Mouse (Mus musculus): Measurements from ENCODE around the gene Stk38. TPM values are rescaled to one million over a fixed set of nuclear protein-coding genes. Genes with fewer than 3 reads are reported as not detected.

Stk38 gene
- total and polyA plus RNA-seq, 3 experiments, result 29.0 to 56.4 (median 56.0) TPM

- no peak overlapping the region for H3K4me3 ChIP-seq (replicated peaks in 1 of 3; ENCODE audit: low read depth in 2 of 3, low read length in 2 of 3, poor library complexity in 1 of 3)
- no peak overlapping the region for H3K4me2 ChIP-seq (ENCODE audit: insufficient read depth, low read depth, poor library complexity, severe bottlenecking)
- H3K36me3 ChIP-seq (replicated peaks in 1 of 2; ENCODE audit: control insufficient read depth in 1 of 2, insufficient read depth in 1 of 2, low read length in 1 of 2), result peaks cover 50 to 93% of the 10 kb centered on the region in 2 experiments
- no peak overlapping the region for H3K9ac ChIP-seq (ENCODE audit: insufficient read depth, low read depth)
- H3K4me1 ChIP-seq (ENCODE audit: control insufficient read depth in 1 of 2, insufficient read depth in 2 of 2), result peaks cover 0 to 67% of the 10 kb centered on the region in 2 experiments; a peak in 2 of 4 replicates
- H3K79me2 ChIP-seq (replicated peaks; ENCODE audit: control insufficient read depth, extremely low read depth, insufficient read depth, poor library complexity, severe bottlenecking), result peaks cover 41% of the 10 kb centered on the region
- dilution Hi-C loops (cut with MboI; ENCODE audit: extremely low pct_ligation_motif_present, extremely low pct_unique_long_range_greater_than_20kb, low sequenced_read_pairs), result no loop called here
- H3K27ac ChIP-seq (ENCODE audit: insufficient read depth, low read depth), result no peak overlapping the region
- TF ChIP-seq SMC3 (IDR thresholded peaks at IDR 0.05; ENCODE audit: low read depth, low read length) (peak; percentile 3; the same call in 1 of the 2 replicates), MXI1 (IDR thresholded peaks at IDR 0.05; ENCODE audit: low read depth, low read length) (no peak)
- no peaks in the 10 kb centered on the region for H3K27me3 ChIP-seq (replicated peaks)
- no peak for DNase-seq (ENCODE audit: extremely low read depth)
- H3K9me3 ChIP-seq (replicated peaks; ENCODE audit: low read length), result peaks cover 6% of the 10 kb centered on the region
- in situ Hi-C loops (cut with MboI; ENCODE audit: low pct_ligation_motif_present, low pct_unique_long_range_greater_than_20kb, low sequenced_read_pairs), result no loop called here
Measured at GRCm38 (mm10) chr17:28960597-28960996, 47.2 kb downstream of the Stk38 start.

- no peaks in the 10 kb centered on the region for H3K27me3 ChIP-seq (replicated peaks)
- no peak overlapping the region for H3K4me3 ChIP-seq (replicated peaks in 1 of 3; ENCODE audit: low read depth in 2 of 3, low read length in 2 of 3, poor library complexity in 1 of 3)
- peak overlapping the region; percentile 92; the same call in 1 of the 2 replicates for H3K4me2 ChIP-seq (ENCODE audit: insufficient read depth, low read depth, poor library complexity, severe bottlenecking)
Measured at GRCm38 (mm10) chr17:28954416-28954815, 53.4 kb downstream of the Stk38 start.

GRCm38 (mm10) chr17:28953251-28953650, 54.5 kb downstream of the Stk38 start:
- peaks cover 9% of the 10 kb centered on the region for H3K9me3 ChIP-seq (replicated peaks; ENCODE audit: low read length)
- H3K9ac ChIP-seq (ENCODE audit: insufficient read depth, low read depth), result peak overlapping the region; percentile 95
- H3K4me1 ChIP-seq (ENCODE audit: control insufficient read depth in 1 of 2, insufficient read depth in 2 of 2), result peaks cover 15 to 45% of the 10 kb centered on the region in 2 experiments
- H3K4me3 ChIP-seq (replicated peaks in 1 of 3; ENCODE audit: low read depth in 2 of 3, low read length in 2 of 3, poor library complexity in 1 of 3), result peak overlapping the region; percentile 77 to 79 (median 79)
- no peak overlapping the region for H3K27ac ChIP-seq (ENCODE audit: insufficient read depth, low read depth)
- TF ChIP-seq JUND (conservative IDR thresholded peaks at IDR 0.05; ENCODE audit: low read depth, low read length), result no peak
- TF ChIP-seq NRF1 (IDR thresholded peaks at IDR 0.05; ENCODE audit: low read depth, low read length), result no peak
- no peak for TF ChIP-seq KAT2A (IDR thresholded peaks at IDR 0.05; ENCODE audit: insufficient replicate concordance, low read length)
- TF ChIP-seq ZNF384 (IDR thresholded peaks at IDR 0.05; ENCODE audit: low read depth, low read length), result no peak
- TF ChIP-seq MXI1 (IDR thresholded peaks at IDR 0.05; ENCODE audit: low read depth, low read length), result 0 out of 2 replicates have a peak, but pooled peaks have one; percentile 0
- no peak for TF ChIP-seq MEF2A (IDR thresholded peaks at IDR 0.05; ENCODE audit: borderline replicate concordance, low read depth, low read length)
- TF ChIP-seq HCFC1 (IDR thresholded peaks at IDR 0.05; ENCODE audit: low read depth, low read length), result no peak
- H3K36me3 ChIP-seq (replicated peaks in 1 of 2; ENCODE audit: control insufficient read depth in 1 of 2, insufficient read depth in 1 of 2, low read length in 1 of 2), result peaks cover 7 to 31% of the 10 kb centered on the region in 2 experiments
- peak overlapping the region; percentile 92 for H3K4me2 ChIP-seq (ENCODE audit: insufficient read depth, low read depth, poor library complexity, severe bottlenecking)
- H3K79me2 ChIP-seq (replicated peaks; ENCODE audit: control insufficient read depth, extremely low read depth, insufficient read depth, poor library complexity, severe bottlenecking), result peaks cover 57% of the 10 kb centered on the region
- DNase-seq (ENCODE audit: extremely low read depth), result no peak
- no peaks in the 10 kb centered on the region for H3K27me3 ChIP-seq (replicated peaks)
- dilution Hi-C loops (cut with MboI; ENCODE audit: extremely low pct_ligation_motif_present, extremely low pct_unique_long_range_greater_than_20kb, low sequenced_read_pairs) (no loop called here), in situ Hi-C loops (cut with MboI; ENCODE audit: low pct_ligation_motif_present, low pct_unique_long_range_greater_than_20kb, low sequenced_read_pairs) (no loop called here)

More at GRCm38 (mm10) chr17:28954416-28954815, 53.4 kb downstream of the Stk38 start:
- TF ChIP-seq MAX (IDR thresholded peaks at IDR 0.05; ENCODE audit: low read length) (no peak), CHD1 (IDR thresholded peaks at IDR 0.05; ENCODE audit: low read depth, low read length) (no peak), NRF1 (IDR thresholded peaks at IDR 0.05; ENCODE audit: low read depth, low read length) (no peak), MXI1 (IDR thresholded peaks at IDR 0.05; ENCODE audit: low read depth, low read length) (no peak), IRF4 (IDR thresholded peaks at IDR 0.05; ENCODE audit: low read depth, low read length) (no peak), CHD2 (IDR thresholded peaks at IDR 0.05; ENCODE audit: low read length) (no peak), SIN3A (IDR thresholded peaks at IDR 0.05; ENCODE audit: low read length) (no peak), KAT2A (IDR thresholded peaks at IDR 0.05; ENCODE audit: insufficient replicate concordance, low read length) (no peak), RAD21 (IDR thresholded peaks at IDR 0.05; ENCODE audit: low read depth, low read length) (no peak), MEF2A (IDR thresholded peaks at IDR 0.05; ENCODE audit: borderline replicate concordance, low read depth, low read length) (no peak), E2F4 (IDR thresholded peaks at IDR 0.05; ENCODE audit: insufficient replicate concordance, low read depth, low read length) (no peak), CTCF (conservative IDR thresholded peaks at IDR 0.05 in 1 of 2, IDR thresholded peaks at IDR 0.05 in 1 of 2; ENCODE audit: low read depth in 2 of 2, low read length in 2 of 2) (no peak), POLR2AphosphoS2 (IDR thresholded peaks at IDR 0.05; ENCODE audit: low read depth, low read length) (no peak), POLR2A (IDR thresholded peaks at IDR 0.05; ENCODE audit: low read depth, low read length) (no peak)
- Histone ChIP-seq H3K36me3 (replicated peaks in 1 of 2; ENCODE audit: control insufficient read depth in 1 of 2, insufficient read depth in 1 of 2, low read length in 1 of 2) (peaks cover 8 to 40% of the 10 kb centered on the region in 2 experiments), H3K9ac (ENCODE audit: insufficient read depth, low read depth) (no peak overlapping the region), H3K79me2 (replicated peaks; ENCODE audit: control insufficient read depth, extremely low read depth, insufficient read depth, poor library complexity, severe bottlenecking) (peaks cover 58% of the 10 kb centered on the region), H3K4me1 (ENCODE audit: control insufficient read depth in 1 of 2, insufficient read depth in 2 of 2) (peaks cover 15 to 49% of the 10 kb centered on the region in 2 experiments), H3K9me3 (replicated peaks; ENCODE audit: low read length) (peaks cover 9% of the 10 kb centered on the region), H3K27ac (ENCODE audit: insufficient read depth, low read depth) (no peak overlapping the region)
- dilution Hi-C loops (cut with MboI; ENCODE audit: extremely low pct_ligation_motif_present, extremely low pct_unique_long_range_greater_than_20kb, low sequenced_read_pairs) (no loop called here), in situ Hi-C loops (cut with MboI; ENCODE audit: low pct_ligation_motif_present, low pct_unique_long_range_greater_than_20kb, low sequenced_read_pairs) (no loop called here)
- no peak for DNase-seq (ENCODE audit: extremely low read depth)

Data from CH12.LX (cell line).